Mouse (Mus musculus): ENCODE measurements around the gene Dhodh. TPM values are rescaled to one million over a fixed set of nuclear protein-coding genes. Genes with fewer than 3 reads are reported as not detected.

Dhodh gene
- polyA plus RNA-seq (2015; fragmentation: Illumina TruSeq; extraction: RNeasy Lipid Tissue Mini Kit (QIAGEN cat#74804); ENCODE audit: insufficient read depth, low read depth, low replicate concordance) = 5.6 TPM

DNA sequence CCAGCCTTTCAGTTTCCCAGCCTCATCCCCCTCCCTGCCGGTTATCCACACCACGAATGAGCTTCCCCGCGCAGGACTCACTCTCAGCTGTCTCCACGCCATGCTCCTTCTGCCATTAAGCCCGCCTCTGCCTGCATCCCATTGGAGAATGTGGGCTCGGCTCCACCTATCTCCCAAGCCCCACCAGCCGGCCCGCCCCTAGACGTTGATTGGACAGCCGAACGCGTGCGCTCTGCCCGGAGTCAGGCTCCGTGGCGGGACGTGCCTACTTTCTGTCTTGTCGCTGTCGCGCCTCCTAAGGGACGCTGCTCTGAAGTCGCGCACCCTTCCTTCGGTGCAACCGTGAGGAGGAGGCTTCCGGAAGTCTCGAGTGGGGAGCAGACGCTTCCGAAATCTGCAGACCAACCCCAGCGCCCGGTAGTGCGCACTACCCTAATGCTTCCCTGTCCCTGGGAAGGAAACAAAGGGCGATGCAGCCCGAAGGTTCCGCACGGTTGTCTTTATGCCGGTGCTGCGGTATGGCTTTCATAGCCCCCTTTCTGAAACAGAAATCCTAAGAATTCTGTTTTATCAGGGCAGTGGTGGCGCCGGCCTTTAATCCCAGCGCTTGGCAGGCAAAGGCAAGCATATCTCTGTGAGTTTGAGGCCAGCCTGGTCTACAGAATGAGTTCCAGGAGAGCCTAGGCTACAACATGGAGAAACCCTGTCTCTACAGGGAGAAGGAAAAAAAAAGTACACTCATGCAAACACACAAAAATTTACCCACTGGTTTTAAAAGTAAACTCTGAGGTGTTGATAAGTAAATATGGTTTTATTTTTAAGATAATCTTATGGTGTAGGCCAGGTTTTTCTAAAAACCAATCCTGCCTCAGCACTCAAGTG lies at the start of gene Dhodh:
Dhodh (minus strand) TSS at position 403 of the 882 bp plus-strand sequence.

DNA sequence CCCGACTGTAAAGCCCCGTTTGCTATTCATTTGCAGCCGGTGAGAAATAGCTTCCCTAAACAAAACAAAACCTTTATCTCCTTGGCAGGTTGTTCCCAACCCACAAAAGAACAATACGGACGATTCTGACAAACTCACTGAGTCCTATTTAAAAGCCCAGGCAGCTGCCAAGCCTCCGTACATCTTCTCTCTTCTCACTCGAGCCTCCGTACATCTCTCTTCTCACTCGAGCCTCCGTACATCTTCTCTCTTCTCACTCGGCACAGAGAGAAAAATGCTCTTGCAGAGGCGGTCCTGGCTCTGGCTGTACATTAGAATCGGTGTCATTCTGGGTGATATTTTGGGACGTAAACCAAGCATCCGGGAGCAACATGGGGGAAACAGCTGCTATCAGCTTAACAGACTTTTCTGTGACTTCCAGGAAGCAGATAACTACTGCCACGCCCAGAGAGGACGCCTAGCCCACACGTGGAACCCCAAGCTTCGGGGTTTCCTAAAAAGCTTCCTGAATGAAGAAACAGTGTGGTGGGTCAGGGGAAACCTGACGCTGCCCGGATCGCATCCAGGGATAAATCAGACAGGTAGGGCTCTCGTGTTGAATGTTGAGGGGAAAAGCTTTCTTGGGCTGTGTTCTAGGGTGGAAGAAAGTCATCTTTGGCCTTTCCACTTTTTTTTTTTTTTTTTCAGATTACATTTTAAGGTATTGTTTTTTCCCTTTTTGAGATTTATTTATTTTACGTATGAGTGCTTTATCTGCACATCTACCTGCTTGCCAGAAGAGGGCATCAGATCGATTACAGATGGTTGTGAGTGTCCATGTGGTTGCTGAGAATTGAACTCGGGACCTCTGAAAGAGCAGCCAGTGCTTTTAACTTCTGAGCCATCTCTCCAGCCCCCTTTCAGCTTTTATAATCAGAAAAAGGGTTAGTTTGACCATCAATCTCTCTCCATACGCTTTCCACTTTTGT lies 6.1 kb upstream of the Dhodh start, which contains the start of gene Pkd1l3:
Pkd1l3 (plus strand) TSS at position 275 of the 968 bp plus-strand sequence.

DNA sequence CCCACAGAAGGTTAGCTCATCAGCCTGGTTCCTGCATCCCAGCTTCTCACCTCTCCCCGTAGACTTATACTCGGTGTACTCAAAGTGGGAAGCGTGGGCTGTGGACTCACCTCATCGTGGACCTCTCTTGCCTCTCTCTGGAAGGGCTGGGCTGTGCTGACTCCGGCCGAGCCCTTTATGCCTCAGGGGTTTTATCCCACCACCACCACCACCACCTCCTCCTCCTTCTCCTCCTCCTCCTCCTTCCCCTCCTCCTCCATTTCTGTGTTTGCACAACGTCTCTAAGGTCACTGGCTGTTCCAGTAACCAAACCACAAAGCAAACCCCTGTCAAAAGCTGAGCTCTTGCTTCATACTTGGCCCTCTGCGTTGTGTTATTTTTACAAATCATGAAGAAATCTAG lies 29.6 kb downstream of the Dhodh start, which contains the start of gene Hp:
Hp (minus strand) TSS at position 273 of the 402 bp plus-strand sequence.

DNA sequence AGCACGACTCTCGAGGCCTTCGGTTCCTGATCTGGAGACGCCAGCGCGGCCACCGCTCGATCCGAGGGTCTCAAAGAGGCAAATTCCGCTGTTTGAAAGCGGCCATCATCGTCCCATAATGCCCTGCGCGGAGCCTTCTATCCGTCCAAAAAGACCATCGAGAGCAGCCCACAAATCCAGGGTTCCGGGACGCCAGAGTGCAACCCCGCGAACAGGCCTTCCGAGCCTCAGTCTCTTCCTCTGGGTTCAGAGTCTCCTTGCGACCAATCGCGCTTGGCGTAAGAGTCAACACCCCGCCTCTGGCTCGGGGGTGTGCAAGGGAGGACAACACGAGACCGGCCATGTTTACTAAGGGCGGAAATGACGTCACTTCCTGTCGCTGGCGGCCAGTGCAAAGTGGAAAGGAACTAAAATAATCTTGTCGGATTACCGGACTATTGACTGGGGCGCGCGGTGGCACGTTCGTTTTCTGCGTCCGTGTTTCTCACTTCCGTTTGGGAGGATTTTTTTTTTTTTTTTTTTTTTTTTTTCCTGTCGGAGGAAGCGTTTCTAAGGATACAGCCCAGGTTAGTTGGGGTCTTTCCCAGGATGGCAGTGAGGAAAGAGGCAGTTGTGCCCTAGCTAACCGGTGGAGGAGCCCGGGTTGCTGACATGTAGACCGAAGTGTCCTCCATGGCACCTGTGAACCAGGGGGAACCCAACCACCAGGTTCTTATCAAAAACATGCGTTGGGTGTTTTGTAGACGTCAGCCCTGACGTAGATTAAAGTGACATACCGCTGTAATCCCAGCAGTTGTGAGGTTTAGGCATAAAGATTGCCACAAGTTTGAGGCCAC lies 42.8 kb downstream of the Dhodh start, which contains the start of the genes Dhx38 and Txnl4b:
Dhx38 (minus strand) TSS at position 364 of the 836 bp plus-strand sequence.
Txnl4b (plus strand) TSS at position 395 of the 836 bp plus-strand sequence.

Other genes starting within 250 kb of the Dhodh start
- not detected for gene Pmfbp1, start 114.6 kb downstream of the Dhodh start, polyA plus RNA-seq (2015; fragmentation: Illumina TruSeq; extraction: RNeasy Lipid Tissue Mini Kit (QIAGEN cat#74804); ENCODE audit: insufficient read depth, low read depth, low replicate concordance)
- 3.5 TPM for gene Dhx38, start 42.8 kb downstream of the Dhodh start, polyA plus RNA-seq (2015; fragmentation: Illumina TruSeq; extraction: RNeasy Lipid Tissue Mini Kit (QIAGEN cat#74804); ENCODE audit: insufficient read depth, low read depth, low replicate concordance)
- gene Txnl4b, start 42.8 kb downstream of the Dhodh start, polyA plus RNA-seq (2015; fragmentation: Illumina TruSeq; extraction: RNeasy Lipid Tissue Mini Kit (QIAGEN cat#74804); ENCODE audit: insufficient read depth, low read depth, low replicate concordance) = 1.9 TPM
- 14.1 TPM for gene Hp, start 29.5 kb downstream of the Dhodh start, polyA plus RNA-seq (2015; fragmentation: Illumina TruSeq; extraction: RNeasy Lipid Tissue Mini Kit (QIAGEN cat#74804); ENCODE audit: insufficient read depth, low read depth, low replicate concordance)
- gene Pkd1l3, start 5.8 kb upstream of the Dhodh start, polyA plus RNA-seq (2015; fragmentation: Illumina TruSeq; extraction: RNeasy Lipid Tissue Mini Kit (QIAGEN cat#74804); ENCODE audit: insufficient read depth, low read depth, low replicate concordance) = not detected
- gene Ist1, start 84.6 kb upstream of the Dhodh start, polyA plus RNA-seq (2015; fragmentation: Illumina TruSeq; extraction: RNeasy Lipid Tissue Mini Kit (QIAGEN cat#74804); ENCODE audit: insufficient read depth, low read depth, low replicate concordance) = 22.8 TPM
- 4.0 TPM for gene Zfp821, start 96.9 kb upstream of the Dhodh start, polyA plus RNA-seq (2015; fragmentation: Illumina TruSeq; extraction: RNeasy Lipid Tissue Mini Kit (QIAGEN cat#74804); ENCODE audit: insufficient read depth, low read depth, low replicate concordance)
- gene Atxn1l, start 129.1 kb upstream of the Dhodh start, polyA plus RNA-seq (2015; fragmentation: Illumina TruSeq; extraction: RNeasy Lipid Tissue Mini Kit (QIAGEN cat#74804); ENCODE audit: insufficient read depth, low read depth, low replicate concordance) = 2.8 TPM
- 20.7 TPM for gene Ap1g1, start 169.9 kb upstream of the Dhodh start, polyA plus RNA-seq (2015; fragmentation: Illumina TruSeq; extraction: RNeasy Lipid Tissue Mini Kit (QIAGEN cat#74804); ENCODE audit: insufficient read depth, low read depth, low replicate concordance)

Data from pancreas, adult 10 weeks (tissue).